Mouse (Mus musculus): ENCODE measurements around the gene Slc12a8. TPM values are rescaled to one million over a fixed set of nuclear protein-coding genes. Genes with fewer than 3 reads are reported as not detected.

The Slc12a8 gene
- polyA plus RNA-seq, 1 experiment, result 5.9 TPM

DNA sequence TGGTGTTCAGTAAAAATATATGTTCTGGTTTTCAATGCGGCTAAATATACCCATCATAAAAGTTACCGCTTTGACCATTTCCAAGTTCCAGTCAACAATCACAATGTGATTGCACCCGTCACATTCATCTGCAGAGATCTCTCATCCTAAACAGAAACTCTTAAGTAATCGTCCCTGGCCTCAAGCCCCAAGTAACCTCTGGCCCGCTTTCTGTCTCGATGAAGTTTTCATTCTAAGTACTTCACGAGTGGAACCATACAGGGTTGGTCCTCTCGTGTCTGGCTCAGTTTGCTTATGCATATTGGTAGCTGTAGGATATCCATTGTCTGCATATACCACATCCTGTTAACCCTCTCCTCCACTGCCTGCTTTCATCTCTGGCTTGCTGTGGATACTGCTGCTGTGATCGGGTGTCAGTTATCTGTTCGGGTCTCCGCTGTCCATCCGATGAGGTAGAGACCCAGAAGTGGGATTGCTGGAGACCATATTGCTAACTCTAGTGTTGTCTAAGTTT, 181.2 kb downstream of the Slc12a8 start:
- Histone ChIP-seq H3K27me3 (ENCODE audit: control insufficient read depth, insufficient read depth, low read length, poor library complexity, severe bottlenecking) (no peaks in the 10 kb centered on the region), H3K9ac (ENCODE audit: low read depth, poor library complexity, severe bottlenecking) (no peak overlapping the region), H3K4me3 (ENCODE audit: low read depth, low read length) (no peak overlapping the region), H3K36me3 (ENCODE audit: control insufficient read depth, insufficient read depth, low read length, poor library complexity, severe bottlenecking) (no peaks in the 10 kb centered on the region), H3K27ac (ENCODE audit: insufficient read depth, low read length) (no peak overlapping the region), H3K9me3 (replicated peaks; ENCODE audit: control insufficient read depth, insufficient read depth, low read length, poor library complexity, severe bottlenecking) (no peaks in the 10 kb centered on the region), H3K4me1 (ENCODE audit: control insufficient read depth, insufficient read depth, low read length) (no peaks in the 10 kb centered on the region)
- TF ChIP-seq CTCF (IDR thresholded peaks at IDR 0.05; ENCODE audit: low read depth, low read length) (no peak), EP300 (IDR thresholded peaks at IDR 0.05; ENCODE audit: insufficient read depth, low read depth, low read length) (no peak), POLR2A (IDR thresholded peaks at IDR 0.05; ENCODE audit: insufficient read depth, low read length) (no peak)

DNA sequence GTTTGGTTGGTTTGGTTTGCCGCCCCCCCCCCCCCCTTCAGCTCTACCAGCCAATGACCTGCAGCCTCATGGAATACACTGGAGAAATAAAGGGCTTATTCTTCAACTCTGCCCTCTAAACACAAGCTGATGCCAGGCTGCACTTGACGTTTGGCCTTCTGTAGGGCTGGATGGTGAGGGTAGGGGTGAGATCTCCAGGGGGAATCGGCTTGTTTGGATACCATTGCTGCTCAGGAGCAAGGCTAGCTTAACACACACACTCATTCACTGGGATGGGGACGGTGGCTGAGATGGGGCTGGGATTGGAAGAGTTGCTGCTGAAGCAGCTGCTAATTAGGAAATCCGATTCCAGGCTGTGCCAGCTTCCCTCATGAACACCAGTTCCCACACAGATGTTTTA, 183.5 kb downstream of the Slc12a8 start:
- no peak overlapping the region for H3K27ac ChIP-seq (ENCODE audit: insufficient read depth, low read length)
- TF ChIP-seq EP300 (IDR thresholded peaks at IDR 0.05; ENCODE audit: insufficient read depth, low read depth, low read length), result no peak
- TF ChIP-seq POLR2A (IDR thresholded peaks at IDR 0.05; ENCODE audit: insufficient read depth, low read length), result no peak
- TF ChIP-seq CTCF (IDR thresholded peaks at IDR 0.05; ENCODE audit: low read depth, low read length), result no peak
- H3K4me1 ChIP-seq (ENCODE audit: control insufficient read depth, insufficient read depth, low read length), result no peaks in the 10 kb centered on the region

DNA sequence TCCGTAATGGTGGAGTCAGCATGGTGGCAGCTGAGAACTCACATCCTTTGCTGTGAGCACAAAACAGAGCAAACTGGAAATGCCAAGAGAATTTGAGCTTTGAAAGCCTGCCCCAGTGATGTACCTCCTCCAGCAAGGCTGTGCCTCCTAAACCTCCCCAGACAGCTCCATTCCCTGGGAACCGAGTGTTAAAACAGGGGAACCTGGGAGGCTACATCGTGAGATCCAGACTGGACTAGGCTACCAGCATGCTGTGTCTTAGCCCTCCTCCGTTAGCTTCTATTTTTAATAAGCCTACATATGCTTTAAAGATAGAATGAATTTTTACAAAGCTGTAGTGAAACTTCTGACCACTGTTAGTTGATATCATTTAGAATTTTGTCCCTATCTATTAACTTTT, 184.7 kb downstream of the Slc12a8 start:
- Histone ChIP-seq H3K9ac (ENCODE audit: low read depth, poor library complexity, severe bottlenecking) (no peak overlapping the region), H3K36me3 (ENCODE audit: control insufficient read depth, insufficient read depth, low read length, poor library complexity, severe bottlenecking) (no peaks in the 10 kb centered on the region), H3K9me3 (replicated peaks; ENCODE audit: control insufficient read depth, insufficient read depth, low read length, poor library complexity, severe bottlenecking) (no peaks in the 10 kb centered on the region), H3K4me3 (ENCODE audit: low read depth, low read length) (no peak overlapping the region), H3K4me1 (ENCODE audit: control insufficient read depth, insufficient read depth, low read length) (no peaks in the 10 kb centered on the region), H3K27me3 (ENCODE audit: control insufficient read depth, insufficient read depth, low read length, poor library complexity, severe bottlenecking) (no peaks in the 10 kb centered on the region), H3K27ac (ENCODE audit: insufficient read depth, low read length) (no peak overlapping the region)
- no peak for TF ChIP-seq POLR2A (IDR thresholded peaks at IDR 0.05; ENCODE audit: insufficient read depth, low read length)
- TF ChIP-seq CTCF (IDR thresholded peaks at IDR 0.05; ENCODE audit: low read depth, low read length), result no peak
- TF ChIP-seq EP300 (IDR thresholded peaks at IDR 0.05; ENCODE audit: insufficient read depth, low read depth, low read length), result no peak

More for the DNA sequence above, 183.5 kb downstream of the Slc12a8 start:
- no peak overlapping the region for H3K9ac ChIP-seq (ENCODE audit: low read depth, poor library complexity, severe bottlenecking)
- H3K27me3 ChIP-seq (ENCODE audit: control insufficient read depth, insufficient read depth, low read length, poor library complexity, severe bottlenecking), result no peaks in the 10 kb centered on the region
- no peaks in the 10 kb centered on the region for H3K9me3 ChIP-seq (replicated peaks; ENCODE audit: control insufficient read depth, insufficient read depth, low read length, poor library complexity, severe bottlenecking)
- H3K36me3 ChIP-seq (ENCODE audit: control insufficient read depth, insufficient read depth, low read length, poor library complexity, severe bottlenecking), result no peaks in the 10 kb centered on the region
- H3K4me3 ChIP-seq (ENCODE audit: low read depth, low read length), result no peak overlapping the region

DNA sequence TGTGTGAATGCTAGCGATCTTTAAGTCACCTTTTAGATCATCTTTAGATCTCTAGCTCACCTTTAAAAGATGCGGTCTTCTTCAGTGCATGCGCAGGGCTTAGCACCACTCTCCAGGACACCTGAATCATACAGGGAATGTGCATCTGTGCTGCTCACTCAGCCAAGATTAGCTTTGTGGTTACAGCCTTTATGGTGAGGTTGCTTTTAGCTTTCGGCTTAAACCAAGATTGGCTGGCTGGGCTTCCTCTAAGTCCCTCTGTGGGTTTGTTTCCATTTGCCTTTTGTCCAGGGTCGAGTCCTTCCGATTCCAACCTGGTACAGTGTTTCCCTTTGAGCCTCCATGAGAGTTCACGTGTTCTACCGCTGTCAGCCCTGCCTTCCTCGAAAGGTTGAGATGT, 187.2 kb downstream of the Slc12a8 start:
- H3K9ac ChIP-seq (ENCODE audit: low read depth, poor library complexity, severe bottlenecking), result no peak overlapping the region
- H3K36me3 ChIP-seq (ENCODE audit: control insufficient read depth, insufficient read depth, low read length, poor library complexity, severe bottlenecking), result no peaks in the 10 kb centered on the region
- H3K27ac ChIP-seq (ENCODE audit: insufficient read depth, low read length), result no peak overlapping the region
- no peaks in the 10 kb centered on the region for H3K27me3 ChIP-seq (ENCODE audit: control insufficient read depth, insufficient read depth, low read length, poor library complexity, severe bottlenecking)
- no peaks in the 10 kb centered on the region for H3K9me3 ChIP-seq (replicated peaks; ENCODE audit: control insufficient read depth, insufficient read depth, low read length, poor library complexity, severe bottlenecking)
- no peaks in the 10 kb centered on the region for H3K4me1 ChIP-seq (ENCODE audit: control insufficient read depth, insufficient read depth, low read length)
- H3K4me3 ChIP-seq (ENCODE audit: low read depth, low read length), result no peak overlapping the region
- TF ChIP-seq EP300 (IDR thresholded peaks at IDR 0.05; ENCODE audit: insufficient read depth, low read depth, low read length) (no peak), CTCF (IDR thresholded peaks at IDR 0.05; ENCODE audit: low read depth, low read length) (no peak), POLR2A (IDR thresholded peaks at IDR 0.05; ENCODE audit: insufficient read depth, low read length) (no peak)

DNA sequence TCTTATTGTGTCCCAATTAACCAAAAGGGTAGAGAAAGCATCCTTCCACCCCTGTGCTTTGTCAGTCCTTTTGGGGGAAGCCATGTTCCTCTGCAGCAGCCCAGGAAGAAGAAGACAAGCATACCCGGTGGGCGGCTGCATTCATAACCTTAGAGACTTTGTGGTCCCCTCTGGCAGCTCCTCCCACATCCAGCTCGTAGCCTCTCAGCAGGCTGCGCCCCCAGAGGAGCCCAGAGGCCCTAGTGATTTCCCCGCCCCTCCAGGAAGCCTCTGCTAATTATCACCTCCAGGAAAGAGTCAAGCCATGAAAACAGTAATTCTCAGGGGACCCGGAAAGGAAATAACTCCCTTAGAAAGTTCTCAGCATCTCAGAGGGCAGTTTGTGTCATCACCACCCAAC, 188.1 kb downstream of the Slc12a8 start:
- H3K9ac ChIP-seq (ENCODE audit: low read depth, poor library complexity, severe bottlenecking), result no peak overlapping the region
- H3K9me3 ChIP-seq (replicated peaks; ENCODE audit: control insufficient read depth, insufficient read depth, low read length, poor library complexity, severe bottlenecking), result no peaks in the 10 kb centered on the region
- no peaks in the 10 kb centered on the region for H3K27me3 ChIP-seq (ENCODE audit: control insufficient read depth, insufficient read depth, low read length, poor library complexity, severe bottlenecking)
- no peaks in the 10 kb centered on the region for H3K36me3 ChIP-seq (ENCODE audit: control insufficient read depth, insufficient read depth, low read length, poor library complexity, severe bottlenecking)
- no peaks in the 10 kb centered on the region for H3K4me1 ChIP-seq (ENCODE audit: control insufficient read depth, insufficient read depth, low read length)
- H3K4me3 ChIP-seq (ENCODE audit: low read depth, low read length), result no peak overlapping the region
- no peak overlapping the region for H3K27ac ChIP-seq (ENCODE audit: insufficient read depth, low read length)
- TF ChIP-seq EP300 (IDR thresholded peaks at IDR 0.05; ENCODE audit: insufficient read depth, low read depth, low read length) (no peak), CTCF (IDR thresholded peaks at IDR 0.05; ENCODE audit: low read depth, low read length) (no peak), POLR2A (IDR thresholded peaks at IDR 0.05; ENCODE audit: insufficient read depth, low read length) (no peak)

DNA sequence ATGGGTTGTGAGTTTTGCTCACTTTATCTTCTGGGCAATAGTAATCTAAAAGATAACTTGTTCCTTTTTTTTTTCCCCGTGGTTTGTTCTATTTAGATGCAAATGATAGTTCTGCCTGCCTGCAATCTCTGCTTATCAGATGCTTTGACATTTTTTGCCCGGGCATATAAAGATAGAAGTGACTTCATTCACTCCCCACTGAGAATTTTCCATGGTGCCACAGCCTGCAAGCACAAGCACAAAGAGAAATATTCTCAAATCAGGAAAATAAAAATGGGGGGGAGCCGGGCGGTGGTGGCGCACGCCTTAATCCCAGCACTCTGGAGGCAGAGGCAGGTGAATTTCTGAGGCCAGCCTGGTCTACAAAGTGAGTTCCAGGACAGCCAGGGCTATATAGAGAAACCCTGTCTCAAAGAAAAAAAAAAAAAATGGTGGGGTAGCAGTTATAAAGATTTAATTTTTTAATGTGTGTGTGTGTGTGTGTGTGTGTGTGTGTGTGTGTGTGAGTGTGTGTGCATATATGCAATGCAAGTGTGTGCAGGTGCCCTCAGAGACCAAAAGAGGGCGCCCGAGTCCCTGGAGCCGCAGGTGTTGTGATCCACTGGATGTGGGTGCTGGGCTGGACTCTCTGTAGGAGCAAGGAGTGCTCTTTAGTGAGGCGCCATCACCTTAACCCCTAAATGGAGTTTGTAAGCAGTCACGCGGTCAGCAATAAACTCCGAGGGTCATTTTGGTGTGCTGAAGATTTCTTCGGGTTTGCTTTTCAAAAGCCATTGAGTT, 189.2 kb downstream of the Slc12a8 start:
- Histone ChIP-seq H3K27ac (ENCODE audit: insufficient read depth, low read length) (no peak overlapping the region), H3K9ac (ENCODE audit: low read depth, poor library complexity, severe bottlenecking) (no peak overlapping the region), H3K4me3 (ENCODE audit: low read depth, low read length) (no peak overlapping the region), H3K9me3 (replicated peaks; ENCODE audit: control insufficient read depth, insufficient read depth, low read length, poor library complexity, severe bottlenecking) (no peaks in the 10 kb centered on the region), H3K4me1 (ENCODE audit: control insufficient read depth, insufficient read depth, low read length) (no peaks in the 10 kb centered on the region), H3K27me3 (ENCODE audit: control insufficient read depth, insufficient read depth, low read length, poor library complexity, severe bottlenecking) (no peaks in the 10 kb centered on the region), H3K36me3 (ENCODE audit: control insufficient read depth, insufficient read depth, low read length, poor library complexity, severe bottlenecking) (no peaks in the 10 kb centered on the region)
- TF ChIP-seq POLR2A (IDR thresholded peaks at IDR 0.05; ENCODE audit: insufficient read depth, low read length) (no peak), CTCF (IDR thresholded peaks at IDR 0.05; ENCODE audit: low read depth, low read length) (peak; percentile 30), EP300 (IDR thresholded peaks at IDR 0.05; ENCODE audit: insufficient read depth, low read depth, low read length) (no peak)

All from ES-Bruce4 (cell line).